Mouse (Mus musculus) thymus, adult 2 months (tissue): ENCODE results near the gene Aqp6. TPM values are rescaled to one million over a fixed set of nuclear protein-coding genes. Genes with fewer than 3 reads are reported as not detected.
A peak's percentile ranks its signal among the peaks of the same experiment; 100 is the strongest.

Source experiments
- DNase-seq: peaks from one replicate; pipeline ENCODE4 v3.0.0; 2021
- H3K27ac ChIP-seq: fragments of 200-500 bp; 2 replicates; pipeline ENCODE4 v1.5.1; 2012; ENCODE audit warnings: low read length, control low read depth; ENCODE audit not compliant: control insufficient read depth, insufficient read depth
- H3K27me3 ChIP-seq: fragments of 200-500 bp; 2 replicates; pipeline ENCODE4 v1.6.1; 2012; ENCODE audit warnings: mild to moderate bottlenecking, low read length, moderate library complexity, mixed read lengths; ENCODE audit not compliant: control insufficient read depth, insufficient read depth
- H3K36me3 ChIP-seq: fragments of 200-500 bp; 2 replicates; pipeline ENCODE4 v1.6.1; 2012; ENCODE audit warnings: mild to moderate bottlenecking, low read length, moderate library complexity; ENCODE audit not compliant: control insufficient read depth, insufficient read depth
- H3K4me1 ChIP-seq: fragments of 200-500 bp; replicated peaks from 2 replicates; pipeline ENCODE4 v1.6.1; 2012; ENCODE audit warnings: low read length; ENCODE audit not compliant: control insufficient read depth, insufficient read depth
- H3K4me3 ChIP-seq: fragments of 200-500 bp; 2 replicates; pipeline ENCODE4 v1.5.1; 2012; ENCODE audit warnings: mild to moderate bottlenecking, low read length, control low read depth, moderate library complexity; ENCODE audit not compliant: control insufficient read depth, insufficient read depth
- CTCF ChIP-seq: fragments of 200-500 bp; IDR thresholded peaks from 2 replicates; pipeline ENCODE4 v1.5.1; 2012; ENCODE audit warnings: mild to moderate bottlenecking, control low read depth, low read length, moderate library complexity, borderline replicate concordance; ENCODE audit not compliant: control insufficient read depth, poor library complexity, insufficient read depth; ENCODE audit errors: extremely low read depth
- POLR2A ChIP-seq: fragments of 200-500 bp; IDR thresholded peaks from 2 replicates; pipeline ENCODE4 v1.6.1; 2012; ENCODE audit warnings: mild to moderate bottlenecking, low read length, control low read depth, moderate library complexity; ENCODE audit not compliant: control insufficient read depth, poor library complexity, insufficient read depth; ENCODE audit errors: extremely low read depth
- WGBS: fragments of 180-500 bp; shearing (Covaris S2); methylation state at CpG from one replicate; pipeline ENCODE4 v1.1.7; 2018; 5-methylcytosine and 5-hydroxymethylcytosine counted together
- polyA plus RNA-seq: library from polyadenylated mRNA; depleted of rRNA; stranded (reverse); fragments of >200 nt; gene quantifications from 2 replicates; pipeline ENCODE4 v1.2.3, GENCODE M21; 2012

Gene Aqp6
- polyA plus RNA-seq, 1 experiment: 0.24 TPM

DNA sequence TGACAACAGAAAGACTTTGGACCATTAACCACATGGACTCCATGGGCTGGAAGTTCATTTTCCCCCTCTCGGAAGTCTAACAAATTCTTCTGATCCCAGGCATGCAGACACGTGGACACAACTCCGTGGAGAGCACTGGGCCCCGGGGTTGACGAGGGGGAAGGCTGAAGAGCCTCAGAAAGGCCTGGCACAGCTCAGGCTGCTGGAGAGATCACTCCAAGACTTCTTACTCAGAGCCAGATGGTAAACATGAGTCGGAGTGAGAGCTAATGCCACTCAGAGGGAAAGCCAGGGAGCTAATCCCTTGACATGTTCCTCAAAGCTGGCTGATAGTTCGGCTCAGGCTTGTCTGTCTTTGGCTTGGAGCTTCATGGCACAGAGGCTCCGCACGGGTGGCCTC, 14.0 kb downstream of the Aqp6 start:
- 69% methylated on average over 9 of the region's 9 CpGs for WGBS
- no peak overlapping the region for H3K27ac ChIP-seq

DNA sequence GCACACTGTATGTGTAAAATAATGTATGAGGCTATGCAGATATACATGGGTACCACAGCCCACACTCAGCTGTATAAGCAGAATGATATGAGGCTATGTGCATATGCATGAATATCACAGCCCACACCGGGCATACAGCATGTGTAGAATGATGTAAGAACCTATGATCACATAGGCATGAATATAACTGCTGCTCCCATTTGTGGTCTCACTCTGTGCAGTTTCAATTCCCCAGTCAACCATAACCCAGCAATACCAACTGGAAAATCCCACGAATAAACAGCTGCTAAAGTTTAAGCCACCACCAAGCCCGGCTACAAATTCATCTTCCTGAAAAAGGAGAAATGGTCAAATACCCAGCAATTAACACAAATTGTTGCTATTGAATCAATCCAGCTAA, 17.4 kb downstream of the Aqp6 start:
- no peak for DNase-seq
- TF ChIP-seq POLR2A (no peak), CTCF (no peak)

More for the DNA sequence above, 14.0 kb downstream of the Aqp6 start:
- TF ChIP-seq POLR2A (no peak), CTCF (no peak)
- Histone ChIP-seq H3K36me3 (peaks cover 11% of the 10 kb centered on the region), H3K4me3 (no peak overlapping the region), H3K4me1 (no peaks in the 10 kb centered on the region), H3K27me3 (no peaks in the 10 kb centered on the region; the same call in 1 of the 2 replicates)
- no peak for DNase-seq

DNA sequence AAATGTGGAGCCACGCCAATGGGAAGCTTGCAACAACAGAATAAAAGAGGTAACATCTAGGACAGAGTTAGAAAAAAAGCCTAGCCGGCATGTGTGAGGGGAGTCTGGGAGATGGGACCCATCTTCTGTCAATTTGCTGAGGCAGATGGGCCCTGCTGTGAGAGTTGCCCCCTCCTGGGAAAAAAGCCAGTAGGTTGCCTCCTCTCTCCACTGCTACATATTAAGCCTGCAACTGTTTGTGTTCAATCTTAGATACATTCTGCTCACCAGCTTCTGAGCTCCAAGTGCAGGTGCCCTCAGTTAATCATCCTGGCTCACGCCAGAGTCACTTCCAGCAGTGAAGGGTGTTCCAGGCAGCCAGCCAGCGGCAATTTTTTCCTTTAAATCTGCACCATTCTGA, 18.6 kb downstream of the Aqp6 start:
- no peak overlapping the region for H3K4me3 ChIP-seq
- WGBS: 93% methylated on average over 4 of the region's 4 CpGs
- H3K27me3 ChIP-seq: no peaks in the 10 kb centered on the region
- DNase-seq: no peak
- peaks cover 50% of the 10 kb centered on the region for H3K36me3 ChIP-seq
- no peak overlapping the region for H3K27ac ChIP-seq
- H3K4me1 ChIP-seq: no peaks in the 10 kb centered on the region
- no peak for TF ChIP-seq CTCF
- no peak for TF ChIP-seq POLR2A

More for the DNA sequence above, 17.4 kb downstream of the Aqp6 start:
- Histone ChIP-seq H3K4me3 (no peak overlapping the region), H3K36me3 (peaks cover 39% of the 10 kb centered on the region), H3K27me3 (no peaks in the 10 kb centered on the region; the same call in 1 of the 2 replicates), H3K27ac (no peak overlapping the region), H3K4me1 (no peaks in the 10 kb centered on the region)
- 85% methylated on average over 3 of the region's 3 CpGs for WGBS

DNA sequence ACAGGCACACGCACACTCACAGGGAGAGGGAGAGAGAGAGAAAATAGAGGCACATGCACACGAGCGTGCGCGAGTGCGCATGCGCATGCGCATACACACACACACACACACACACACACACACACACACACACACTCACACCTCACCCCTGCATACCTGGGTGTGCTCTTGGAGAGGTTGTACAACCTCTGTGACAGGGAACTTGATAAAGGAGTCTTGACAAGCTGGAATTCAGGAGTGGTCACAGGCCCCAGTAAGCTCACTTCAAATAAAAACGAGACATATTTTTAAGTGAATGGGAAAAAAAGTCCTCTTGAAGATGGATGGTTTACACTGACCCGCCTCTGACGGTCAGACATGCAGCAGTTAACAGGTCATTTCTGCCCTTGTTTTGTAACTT, 20.9 kb downstream of the Aqp6 start:
- Histone ChIP-seq H3K4me1 (no peaks in the 10 kb centered on the region), H3K27me3 (no peaks in the 10 kb centered on the region), H3K4me3 (no peak overlapping the region), H3K36me3 (peaks cover 72% of the 10 kb centered on the region), H3K27ac (no peak overlapping the region)
- TF ChIP-seq CTCF: no peak
- TF ChIP-seq POLR2A: no peak
- WGBS: 96% methylated on average over 11 of the region's 11 CpGs
- DNase-seq: no peak

DNA sequence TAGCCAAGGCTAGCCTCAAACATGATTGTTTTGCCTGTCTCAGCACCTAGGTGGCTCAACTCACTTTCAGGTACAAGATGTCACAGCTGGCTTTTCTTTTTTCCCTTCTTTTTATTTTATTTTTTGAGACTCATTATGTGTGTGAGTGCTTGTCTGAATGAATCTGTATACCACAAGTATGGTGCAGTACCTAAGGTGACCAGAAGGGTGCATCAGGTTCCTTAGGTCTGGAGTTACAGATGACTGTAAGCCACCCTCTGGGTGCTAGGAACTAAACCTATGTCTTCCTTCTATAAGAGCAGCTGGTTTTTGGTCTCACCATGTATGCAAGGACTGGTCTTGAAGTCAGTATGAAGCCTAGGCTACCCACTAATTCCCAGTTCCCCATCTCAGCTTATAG, 30.4 kb downstream of the Aqp6 start:
- H3K4me3 ChIP-seq: no peak overlapping the region
- no peak for TF ChIP-seq CTCF
- no peak for TF ChIP-seq POLR2A
- no peaks in the 10 kb centered on the region for H3K4me1 ChIP-seq
- H3K27ac ChIP-seq: no peak overlapping the region
- peaks cover 91% of the 10 kb centered on the region for H3K36me3 ChIP-seq
- H3K27me3 ChIP-seq: no peaks in the 10 kb centered on the region
- peak; percentile 28 for DNase-seq

DNA sequence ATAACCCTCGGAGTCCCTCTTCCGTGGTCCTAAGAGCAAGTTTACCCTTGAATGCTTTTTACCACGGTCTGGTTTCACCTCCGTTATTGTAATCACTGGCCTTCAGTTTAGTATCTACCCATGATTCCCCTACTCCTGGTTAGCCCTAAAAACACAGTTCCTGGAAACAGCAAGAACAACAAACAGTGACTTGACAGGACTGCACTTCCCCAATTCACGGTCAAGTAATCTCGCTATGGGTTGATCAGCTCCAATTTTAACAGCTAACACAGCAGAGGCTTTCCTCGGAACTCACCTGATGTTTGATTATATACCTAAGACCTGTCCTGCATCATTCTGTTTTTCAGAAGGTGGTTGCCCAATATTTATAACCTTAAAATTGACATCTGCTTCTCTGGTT, 33.5 kb downstream of the Aqp6 start:
- no peak for DNase-seq
- TF ChIP-seq CTCF (no peak), POLR2A (no peak)
- Histone ChIP-seq H3K27ac (no peak overlapping the region), H3K27me3 (no peaks in the 10 kb centered on the region), H3K36me3 (peaks cover 89% of the 10 kb centered on the region), H3K4me3 (no peak overlapping the region), H3K4me1 (no peaks in the 10 kb centered on the region)
- WGBS: 81% methylated on average over 7 of the region's 7 CpGs

DNA sequence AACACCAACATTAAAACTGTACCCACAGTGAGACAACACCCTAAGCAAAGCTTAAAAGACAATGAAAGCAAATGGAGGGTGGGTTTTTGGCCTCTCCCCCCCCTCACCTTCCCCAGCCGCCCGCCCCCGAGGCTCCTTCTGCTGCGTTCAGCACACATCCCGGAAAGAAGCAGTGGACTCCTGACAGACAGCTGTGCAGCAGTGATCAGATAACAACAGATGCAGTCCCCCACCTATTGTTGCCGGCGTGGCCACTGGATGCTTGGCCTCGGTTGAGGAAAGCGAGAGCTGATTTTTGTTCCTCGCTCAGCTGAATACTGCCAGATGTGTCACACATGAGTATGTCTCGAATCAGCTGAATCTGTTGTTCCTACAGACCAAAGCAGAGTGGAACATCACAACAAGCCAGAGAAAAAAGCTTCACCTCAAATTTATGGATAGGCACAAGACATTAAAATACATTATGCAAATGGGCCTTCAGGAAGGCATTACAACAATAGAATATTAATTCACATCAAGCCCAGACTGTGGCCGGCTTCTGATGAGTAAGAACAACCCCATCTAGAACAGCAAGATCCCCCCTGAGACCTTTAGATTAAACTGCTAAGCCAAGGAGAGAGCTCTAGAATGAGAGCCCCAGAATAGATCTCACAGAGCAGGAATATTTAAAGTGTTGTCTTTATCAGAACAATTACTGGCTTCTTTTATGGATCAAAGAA, 36.4 kb downstream of the Aqp6 start:
- H3K36me3 ChIP-seq: peaks cover 67% of the 10 kb centered on the region
- WGBS: 96% methylated on average over 12 of the region's 12 CpGs
- H3K4me3 ChIP-seq: no peak overlapping the region
- TF ChIP-seq CTCF: no peak
- no peaks in the 10 kb centered on the region for H3K27me3 ChIP-seq
- H3K4me1 ChIP-seq: no peaks in the 10 kb centered on the region
- H3K27ac ChIP-seq: no peak overlapping the region
- DNase-seq: no peak

DNA sequence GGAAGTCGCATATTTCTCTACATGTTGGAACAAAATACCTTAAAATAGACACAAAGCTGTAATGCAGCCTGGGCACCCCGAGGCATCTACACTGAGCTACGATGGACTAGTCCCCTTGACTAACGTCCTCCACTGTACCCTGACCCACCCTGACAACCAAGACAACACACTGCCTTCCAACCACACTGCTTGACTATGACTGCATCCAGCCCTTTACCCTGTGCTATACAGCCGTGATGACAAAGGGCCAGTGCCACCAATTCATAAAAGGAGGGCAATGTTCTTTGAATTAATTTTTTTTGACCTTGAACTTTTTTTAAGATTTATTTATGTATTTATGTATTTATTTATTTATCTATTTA, 36.9 kb downstream of the Aqp6 start:
- 96% methylated on average over 5 of the region's 5 CpGs for WGBS
- Histone ChIP-seq H3K36me3 (peaks cover 61% of the 10 kb centered on the region), H3K4me1 (no peaks in the 10 kb centered on the region), H3K4me3 (no peak overlapping the region), H3K27me3 (no peaks in the 10 kb centered on the region), H3K27ac (no peak overlapping the region)
- DNase-seq: no peak
- TF ChIP-seq POLR2A (no peak), CTCF (no peak)
